Mouse (Mus musculus): Measurements from ENCODE around the gene Ctnna2. TPM values are rescaled to one million over a fixed set of nuclear protein-coding genes. Genes with fewer than 3 reads are reported as not detected.

Gene Ctnna2
- polyA plus RNA-seq, 1 experiment: 0.70 TPM

DNA sequence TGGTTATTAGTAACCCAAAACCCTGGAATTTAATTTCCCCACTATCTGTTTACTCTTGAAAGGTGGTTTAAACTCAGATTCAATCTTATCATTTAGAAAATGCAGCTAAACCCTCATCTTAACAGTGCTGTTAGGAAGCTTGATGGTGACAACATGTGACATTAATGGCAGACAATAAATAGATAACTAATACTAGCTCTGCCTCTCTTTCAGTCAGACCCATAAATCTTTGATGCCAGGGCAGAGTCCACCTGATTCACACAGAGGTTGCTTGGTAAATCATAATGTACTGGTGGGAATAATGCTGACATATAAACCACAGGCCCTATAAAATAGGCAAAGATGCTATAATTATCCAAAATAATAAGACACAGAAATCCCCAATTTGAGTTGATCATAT lies 398.6 kb downstream of the Ctnna2 start:
- Histone ChIP-seq H3K27ac (ENCODE audit: control insufficient read depth, insufficient read depth, low read length) (no peak overlapping the region), H3K36me3 (ENCODE audit: control insufficient read depth, insufficient read depth, low read length) (no peaks in the 10 kb centered on the region), H3K27me3 (ENCODE audit: control insufficient read depth, insufficient read depth, low read length) (no peaks in the 10 kb centered on the region), H3K4me1 (replicated peaks; ENCODE audit: control insufficient read depth, insufficient read depth, low read length) (no peaks in the 10 kb centered on the region), H3K4me3 (ENCODE audit: control insufficient read depth, insufficient read depth, low read length) (no peak overlapping the region)
- no peak for DNase-seq
- TF ChIP-seq POLR2A (IDR thresholded peaks at IDR 0.05; ENCODE audit: control insufficient read depth, extremely low read depth, insufficient read depth, low read length, poor library complexity) (no peak), CTCF (IDR thresholded peaks at IDR 0.05; ENCODE audit: borderline replicate concordance, control insufficient read depth, extremely low read depth, insufficient read depth, low read length, poor library complexity) (no peak)

GRCm38 (mm10) chr6:77578612-77579011 lies 400.9 kb downstream of the Ctnna2 start:
- no peak for TF ChIP-seq CTCF (IDR thresholded peaks at IDR 0.05; ENCODE audit: borderline replicate concordance, control insufficient read depth, extremely low read depth, insufficient read depth, low read length, poor library complexity)
- no peak for TF ChIP-seq POLR2A (IDR thresholded peaks at IDR 0.05; ENCODE audit: control insufficient read depth, extremely low read depth, insufficient read depth, low read length, poor library complexity)
- no peaks in the 10 kb centered on the region for H3K27me3 ChIP-seq (ENCODE audit: control insufficient read depth, insufficient read depth, low read length)
- H3K4me3 ChIP-seq (ENCODE audit: control insufficient read depth, insufficient read depth, low read length): no peak overlapping the region
- DNase-seq: no peak
- H3K27ac ChIP-seq (ENCODE audit: control insufficient read depth, insufficient read depth, low read length): no peak overlapping the region
- no peaks in the 10 kb centered on the region for H3K4me1 ChIP-seq (replicated peaks; ENCODE audit: control insufficient read depth, insufficient read depth, low read length)
- H3K36me3 ChIP-seq (ENCODE audit: control insufficient read depth, insufficient read depth, low read length): no peaks in the 10 kb centered on the region
- 70% methylated on average over 1 of the region's 1 CpGs for WGBS

DNA sequence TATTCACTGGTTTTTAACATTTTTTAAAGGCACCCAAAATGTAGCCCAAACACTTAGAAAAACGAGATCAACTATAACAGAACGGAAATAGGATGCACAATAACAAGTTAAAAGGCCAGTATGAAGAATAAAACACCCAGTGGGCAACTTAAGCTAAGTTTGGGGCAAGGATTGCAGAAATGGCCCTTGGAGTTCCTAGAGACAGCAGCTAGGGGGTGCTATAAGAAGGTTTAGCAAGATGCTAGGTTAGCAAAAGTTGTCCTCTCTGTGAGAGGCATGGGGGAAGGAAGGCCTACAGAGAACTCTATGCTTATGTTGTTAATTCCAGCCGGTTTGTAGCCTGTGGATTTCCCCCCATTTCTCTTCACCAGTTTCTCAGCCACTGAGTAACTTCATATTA lies 401.9 kb downstream of the Ctnna2 start:
- H3K27me3 ChIP-seq (ENCODE audit: control insufficient read depth, insufficient read depth, low read length): no peaks in the 10 kb centered on the region

GRCm38 (mm10) chr6:77572614-77573013 lies 406.9 kb downstream of the Ctnna2 start:
- H3K27ac ChIP-seq (ENCODE audit: control insufficient read depth, insufficient read depth, low read length): no peak overlapping the region
- TF ChIP-seq CTCF (IDR thresholded peaks at IDR 0.05; ENCODE audit: borderline replicate concordance, control insufficient read depth, extremely low read depth, insufficient read depth, low read length, poor library complexity): no peak
- no peak for TF ChIP-seq POLR2A (IDR thresholded peaks at IDR 0.05; ENCODE audit: control insufficient read depth, extremely low read depth, insufficient read depth, low read length, poor library complexity)
- H3K4me3 ChIP-seq (ENCODE audit: control insufficient read depth, insufficient read depth, low read length): no peak overlapping the region
- 53% methylated on average over 3 of the region's 3 CpGs for WGBS
- no peaks in the 10 kb centered on the region for H3K27me3 ChIP-seq (ENCODE audit: control insufficient read depth, insufficient read depth, low read length)
- no peak for DNase-seq
- no peaks in the 10 kb centered on the region for H3K36me3 ChIP-seq (ENCODE audit: control insufficient read depth, insufficient read depth, low read length)
- no peaks in the 10 kb centered on the region for H3K4me1 ChIP-seq (replicated peaks; ENCODE audit: control insufficient read depth, insufficient read depth, low read length)

More for the DNA sequence above, 401.9 kb downstream of the Ctnna2 start:
- H3K4me3 ChIP-seq (ENCODE audit: control insufficient read depth, insufficient read depth, low read length): no peak overlapping the region
- H3K4me1 ChIP-seq (replicated peaks; ENCODE audit: control insufficient read depth, insufficient read depth, low read length): no peaks in the 10 kb centered on the region
- TF ChIP-seq CTCF (IDR thresholded peaks at IDR 0.05; ENCODE audit: borderline replicate concordance, control insufficient read depth, extremely low read depth, insufficient read depth, low read length, poor library complexity): no peak
- no peak for TF ChIP-seq POLR2A (IDR thresholded peaks at IDR 0.05; ENCODE audit: control insufficient read depth, extremely low read depth, insufficient read depth, low read length, poor library complexity)
- H3K36me3 ChIP-seq (ENCODE audit: control insufficient read depth, insufficient read depth, low read length): no peaks in the 10 kb centered on the region
- 48% methylated on average over 3 of the region's 3 CpGs for WGBS
- H3K27ac ChIP-seq (ENCODE audit: control insufficient read depth, insufficient read depth, low read length): no peak overlapping the region
- DNase-seq: no peak

GRCm38 (mm10) chr6:77569851-77570250 lies 409.6 kb downstream of the Ctnna2 start:
- DNase-seq: no peak
- 94% methylated on average over 3 of the region's 3 CpGs for WGBS
- Histone ChIP-seq H3K36me3 (ENCODE audit: control insufficient read depth, insufficient read depth, low read length) (no peaks in the 10 kb centered on the region), H3K27me3 (ENCODE audit: control insufficient read depth, insufficient read depth, low read length) (no peaks in the 10 kb centered on the region), H3K27ac (ENCODE audit: control insufficient read depth, insufficient read depth, low read length) (no peak overlapping the region), H3K4me3 (ENCODE audit: control insufficient read depth, insufficient read depth, low read length) (no peak overlapping the region), H3K4me1 (replicated peaks; ENCODE audit: control insufficient read depth, insufficient read depth, low read length) (no peaks in the 10 kb centered on the region)
- TF ChIP-seq CTCF (IDR thresholded peaks at IDR 0.05; ENCODE audit: borderline replicate concordance, control insufficient read depth, extremely low read depth, insufficient read depth, low read length, poor library complexity): no peak
- TF ChIP-seq POLR2A (IDR thresholded peaks at IDR 0.05; ENCODE audit: control insufficient read depth, extremely low read depth, insufficient read depth, low read length, poor library complexity): no peak

DNA sequence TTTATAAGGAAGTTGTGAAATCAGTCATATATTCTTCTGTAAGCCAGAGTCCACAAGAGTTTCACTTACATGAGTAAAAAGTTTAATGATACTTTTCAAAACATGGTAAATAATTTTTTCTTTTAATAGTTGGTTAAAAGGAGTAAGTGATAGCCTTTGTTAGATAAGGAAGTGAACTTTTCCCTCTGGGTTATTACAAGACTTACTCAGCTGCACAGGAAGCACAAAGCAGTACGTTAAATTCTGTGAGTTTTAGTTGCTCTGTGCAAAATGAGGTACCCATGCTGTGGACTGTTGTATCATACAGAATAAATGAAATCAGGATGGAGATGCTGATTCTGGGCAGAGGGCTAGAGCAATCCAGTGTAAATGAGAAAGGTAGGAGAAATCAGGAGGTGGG lies 423.3 kb downstream of the Ctnna2 start:
- Histone ChIP-seq H3K27ac (ENCODE audit: control insufficient read depth, insufficient read depth, low read length) (no peak overlapping the region), H3K36me3 (ENCODE audit: control insufficient read depth, insufficient read depth, low read length) (no peaks in the 10 kb centered on the region), H3K27me3 (ENCODE audit: control insufficient read depth, insufficient read depth, low read length) (no peaks in the 10 kb centered on the region), H3K4me3 (ENCODE audit: control insufficient read depth, insufficient read depth, low read length) (no peak overlapping the region), H3K4me1 (replicated peaks; ENCODE audit: control insufficient read depth, insufficient read depth, low read length) (no peaks in the 10 kb centered on the region)
- no peak for TF ChIP-seq POLR2A (IDR thresholded peaks at IDR 0.05; ENCODE audit: control insufficient read depth, extremely low read depth, insufficient read depth, low read length, poor library complexity)
- no peak for TF ChIP-seq CTCF (IDR thresholded peaks at IDR 0.05; ENCODE audit: borderline replicate concordance, control insufficient read depth, extremely low read depth, insufficient read depth, low read length, poor library complexity)
- DNase-seq: no peak
- WGBS: 84% methylated on average over 1 of the region's 1 CpGs

Data from thymus, adult 2 months (tissue).